Mouse (Mus musculus): Measurements from ENCODE around the gene Htr1b.

Gene Htr1b

DNA sequence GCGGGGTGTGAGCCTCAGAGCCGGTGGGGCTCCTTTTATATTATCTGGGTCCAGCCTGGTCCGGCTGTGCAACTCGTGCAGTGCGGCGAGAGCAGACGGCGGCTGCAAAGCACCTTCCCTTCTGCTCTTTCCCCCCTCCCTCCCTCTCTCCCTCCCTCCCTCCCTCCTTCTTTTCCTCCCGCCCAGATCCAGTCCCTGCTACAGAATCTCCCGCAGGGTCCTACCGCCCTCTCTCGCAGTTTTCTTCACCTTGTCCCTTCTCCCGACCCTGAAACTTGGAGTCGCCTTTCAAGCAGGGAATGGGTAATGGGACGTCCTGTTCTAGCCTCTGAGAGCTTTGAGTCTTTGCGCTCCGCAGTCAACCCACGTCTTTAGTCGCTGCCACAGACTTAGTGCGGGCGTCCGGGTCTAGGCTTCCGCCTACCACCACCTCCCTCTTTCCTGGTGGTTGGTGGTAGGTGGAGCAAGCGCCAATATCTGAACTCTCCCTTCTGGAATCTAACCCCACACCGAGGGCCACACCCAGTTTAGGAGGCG lies at the start of gene Htr1b:
Htr1b (minus strand) TSS at position 392 of the 537 bp plus-strand sequence.
- DNase-seq: no peak

DNA sequence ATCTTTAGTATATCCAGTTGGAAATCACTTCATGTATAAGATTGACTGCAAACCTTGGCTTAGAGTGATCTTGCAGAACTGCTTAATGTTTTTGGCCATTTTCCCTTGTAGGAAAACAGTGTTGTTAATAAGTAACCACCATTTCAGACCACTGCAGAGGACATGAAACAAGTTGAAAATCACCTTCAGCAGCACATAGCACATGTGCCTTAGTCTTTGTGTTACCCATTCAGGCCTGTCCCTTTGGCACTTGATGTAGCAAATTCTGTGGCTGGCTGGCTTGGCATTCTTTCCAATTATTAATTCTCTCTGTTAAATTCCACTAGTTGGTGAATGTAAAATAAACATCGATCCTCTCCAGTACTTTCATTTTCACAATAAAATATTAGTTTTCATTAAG lies 43.1 kb upstream of the Htr1b start:
- DNase-seq: no peak

DNA sequence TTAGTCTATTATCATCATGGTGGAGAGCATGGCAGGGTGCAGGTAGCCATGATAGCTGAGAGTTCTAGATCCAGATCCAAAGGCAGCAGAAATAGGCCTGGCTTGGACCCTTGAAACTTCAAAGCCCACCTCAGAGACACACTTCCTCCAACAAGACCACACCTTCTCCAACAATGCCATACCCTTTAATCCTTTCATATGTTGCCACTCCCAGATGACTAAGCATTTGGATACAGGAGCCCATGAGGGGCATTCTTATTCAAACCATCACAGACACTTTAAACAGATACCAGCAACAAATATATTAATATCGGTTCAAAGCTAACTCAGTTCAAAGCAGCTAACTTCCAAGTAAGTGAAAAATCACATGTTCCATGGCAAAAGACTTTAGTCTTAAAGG lies 3.9 kb upstream of the Htr1b start:
- no peak for DNase-seq

DNA sequence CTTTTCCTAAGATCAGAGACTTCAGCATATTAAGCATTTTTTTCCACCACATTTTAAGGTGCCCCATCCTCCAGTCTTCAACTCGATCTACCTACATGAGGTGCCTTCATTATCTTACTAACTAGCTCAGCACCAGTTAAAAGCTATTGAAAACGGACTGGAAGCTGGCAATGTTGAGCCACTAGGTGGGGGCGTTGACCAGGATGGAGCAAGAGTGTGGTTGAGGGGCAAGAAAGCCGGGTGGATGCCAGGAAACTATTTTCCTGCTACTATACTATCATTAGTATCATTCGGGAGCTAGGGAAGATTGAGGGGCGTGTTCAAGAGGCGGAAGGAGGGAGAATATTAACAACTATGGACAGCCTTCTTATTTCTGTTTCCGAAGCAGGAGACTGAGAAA lies 1.5 kb upstream of the Htr1b start:
- DNase-seq: no peak

DNA sequence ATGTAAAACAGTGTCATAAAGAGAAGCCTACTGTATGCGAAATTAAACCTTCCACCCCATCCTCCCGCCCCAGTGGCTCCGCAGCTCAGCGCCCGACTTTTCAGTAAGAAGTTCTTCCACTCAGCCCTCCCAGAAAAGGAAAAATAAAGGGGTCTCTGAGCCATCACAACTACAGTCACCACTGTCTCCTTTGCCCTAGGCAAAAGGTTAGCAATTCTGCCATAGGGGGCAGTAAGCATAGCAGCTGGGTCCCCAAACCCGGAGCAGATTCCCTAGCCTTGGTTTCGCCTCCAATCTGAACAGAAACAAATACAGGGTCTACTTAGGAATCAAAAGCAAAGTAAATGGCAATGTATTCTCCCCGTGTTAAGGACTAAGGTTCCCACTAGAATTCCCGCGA lies 535 bp upstream of the Htr1b start:
- no peak for DNase-seq

DNA sequence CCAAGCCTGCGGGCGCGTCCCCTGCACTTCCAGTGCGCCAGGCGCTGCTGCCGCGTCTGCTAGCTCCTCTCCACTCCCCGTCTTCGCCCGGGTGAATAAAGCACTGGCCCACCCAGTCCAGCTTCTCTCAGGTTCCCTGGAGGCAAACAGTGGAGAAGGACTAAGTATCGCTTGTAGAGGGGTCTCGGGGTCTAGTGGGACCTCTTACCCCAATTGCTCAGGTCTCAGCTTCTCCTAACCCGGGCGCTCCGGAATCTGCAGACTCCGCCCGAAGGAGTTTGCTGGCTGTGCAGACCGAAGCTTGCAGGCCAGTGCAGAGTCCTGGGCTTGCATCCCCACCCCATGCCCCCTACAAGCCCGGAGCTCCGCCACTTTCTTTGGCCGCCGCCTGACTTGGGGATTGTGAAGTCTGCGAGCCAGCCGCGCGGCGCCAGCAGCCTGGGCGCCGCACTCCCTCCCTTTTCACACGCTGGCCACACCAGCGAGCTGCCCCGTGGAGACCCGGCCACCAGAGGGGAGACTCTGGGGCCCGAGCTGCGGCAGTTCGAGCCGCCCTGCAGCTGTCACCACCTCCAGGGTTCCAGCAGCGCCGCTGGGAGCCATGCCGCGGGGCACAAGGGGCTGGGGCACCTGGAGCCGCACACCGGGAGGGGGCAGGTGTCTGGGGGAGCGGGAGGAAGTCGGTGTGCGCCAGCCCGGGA lies 742 bp downstream of the Htr1b start:
- no peak for DNase-seq

DNA sequence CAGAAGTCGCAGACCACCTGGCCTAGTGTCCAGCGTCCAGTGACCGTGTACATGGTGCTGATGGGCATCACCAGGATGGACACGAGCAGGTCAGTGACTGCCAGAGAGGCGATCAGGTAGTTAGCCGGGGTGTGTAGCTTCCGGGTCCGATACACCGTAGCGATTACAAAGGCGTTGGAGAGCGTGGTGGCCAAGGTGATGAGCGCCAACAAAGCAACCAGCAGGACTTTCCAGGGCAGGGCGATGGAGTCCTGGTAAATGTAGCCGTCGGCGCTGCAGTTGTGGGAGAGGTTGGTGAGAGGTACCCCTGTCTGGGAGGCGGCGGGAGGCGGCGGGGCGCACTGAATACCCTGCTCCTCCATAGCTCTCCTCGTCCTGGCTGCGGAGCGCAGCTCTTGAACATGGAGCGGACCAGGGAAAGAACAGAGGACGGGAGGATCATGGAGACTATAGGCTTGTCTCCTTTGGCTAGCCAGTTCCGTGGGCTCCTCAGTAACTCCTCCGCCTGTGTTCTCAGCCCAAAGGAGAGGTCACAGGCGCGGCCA lies 1.4 kb downstream of the Htr1b start:
- DNase-seq: no peak

DNA sequence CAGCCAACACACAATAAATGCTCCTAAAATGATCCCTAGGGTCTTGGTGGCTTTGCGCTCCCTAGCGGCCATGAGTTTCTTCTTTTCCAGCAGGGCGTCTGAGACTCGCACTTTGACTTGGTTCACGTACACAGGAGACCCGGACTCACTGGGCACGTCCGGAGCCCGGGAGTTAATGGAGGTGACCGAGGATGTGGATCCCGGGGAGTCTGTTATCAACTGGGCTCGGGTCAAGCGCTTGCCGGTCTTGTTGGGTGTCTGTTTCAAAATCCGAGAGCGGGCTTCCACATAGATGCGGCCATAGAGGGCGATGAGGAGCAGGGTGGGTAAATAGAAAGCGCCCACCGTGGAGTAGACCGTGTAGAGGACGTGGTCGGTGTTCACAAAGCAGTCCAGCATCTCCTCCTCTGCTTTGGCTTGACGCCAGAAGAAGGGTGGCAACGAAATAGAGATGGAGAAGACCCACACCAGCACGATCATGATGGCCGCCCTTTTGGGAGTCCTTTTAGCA lies 2.0 kb downstream of the Htr1b start:
- no peak for DNase-seq

DNA sequence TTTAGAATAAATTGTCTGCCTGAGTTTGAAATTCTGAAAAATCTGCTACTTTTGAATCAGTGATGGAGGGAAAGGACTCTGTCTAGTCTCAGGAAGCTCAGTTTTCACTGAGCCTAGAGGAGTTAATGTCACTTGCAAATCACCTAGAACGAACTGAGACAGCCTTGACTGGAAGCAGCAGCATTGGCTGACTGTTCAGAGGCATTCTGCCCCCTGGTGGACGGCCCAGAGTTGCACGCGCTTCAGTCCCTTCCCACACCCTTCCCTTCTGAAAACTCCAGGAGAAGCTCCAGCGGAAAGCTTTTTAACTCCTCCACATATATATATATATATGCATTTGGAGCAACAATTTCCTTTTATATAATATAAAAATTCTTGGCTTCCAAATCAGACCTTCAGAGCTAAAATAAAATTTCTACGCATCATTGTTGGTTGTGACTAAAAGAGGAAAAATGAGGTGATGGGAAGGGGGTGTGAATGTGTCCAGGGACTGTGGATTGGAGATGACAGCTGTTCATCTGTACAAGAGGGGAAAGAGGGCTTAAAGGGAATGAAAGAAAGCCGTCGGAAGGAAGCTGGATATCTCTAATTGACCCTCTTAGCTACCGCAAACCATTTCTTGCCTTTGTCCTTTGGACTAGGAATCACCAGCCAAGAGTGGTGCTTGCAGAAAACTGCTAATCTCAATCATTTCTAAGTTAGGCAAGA lies 6.6 kb downstream of the Htr1b start:
- DNase-seq: no peak

DNA sequence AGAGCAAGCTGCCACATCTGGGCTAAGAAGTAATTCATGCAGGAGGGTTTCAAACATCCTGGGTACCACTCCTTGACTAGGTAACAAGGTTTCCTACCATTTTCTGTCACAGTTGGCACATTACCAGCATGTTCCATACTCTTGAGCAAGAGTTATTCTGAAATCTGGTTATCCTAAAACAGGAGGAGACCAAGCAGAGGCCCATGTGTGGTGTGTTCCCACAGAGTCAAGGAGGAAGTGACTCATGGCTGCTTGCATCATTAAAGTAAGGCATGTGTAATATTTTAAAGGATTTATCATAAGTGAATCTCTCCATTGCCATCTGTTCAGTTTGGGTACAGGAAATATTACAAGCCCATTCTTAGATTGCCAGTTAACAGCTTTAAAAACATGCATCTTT lies 7.7 kb downstream of the Htr1b start:
- no peak for DNase-seq

DNA sequence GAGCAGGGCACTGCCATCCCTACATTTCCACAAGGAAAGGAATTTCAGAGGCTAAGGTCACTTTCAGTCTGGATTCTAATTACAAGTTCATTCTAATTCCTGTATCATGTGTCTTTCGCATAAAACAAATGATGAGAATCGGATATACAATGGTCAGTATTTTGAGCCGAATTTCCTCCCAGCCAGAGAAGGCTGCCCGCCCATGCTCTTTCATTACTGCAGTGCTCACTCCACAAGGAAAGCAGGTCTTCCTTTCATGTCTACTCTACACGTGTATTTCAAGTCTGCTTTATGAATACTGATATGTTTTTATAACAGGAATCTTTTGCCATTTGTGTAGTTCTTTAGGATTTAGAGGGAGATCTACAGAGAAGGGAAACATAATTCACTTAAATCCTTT lies 10.8 kb downstream of the Htr1b start:
- no peak for DNase-seq

DNA sequence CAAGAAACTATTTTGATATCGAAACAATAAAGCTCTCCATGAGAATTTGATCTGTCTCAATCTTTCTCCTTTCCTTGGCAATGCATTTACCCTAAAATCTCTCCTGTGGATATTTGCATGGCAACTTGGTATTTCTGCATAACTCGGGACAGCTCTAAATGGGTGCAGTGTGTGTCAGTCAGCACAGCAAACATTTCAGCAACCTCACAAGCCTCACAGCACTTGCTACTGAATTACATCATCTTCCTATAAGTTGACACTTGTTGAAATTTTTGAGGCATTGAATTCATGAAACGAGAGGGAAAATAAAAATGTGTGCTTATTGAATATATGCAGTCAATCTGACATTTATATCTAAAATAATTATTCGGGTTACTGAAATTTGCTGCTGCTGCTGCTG lies 22.6 kb downstream of the Htr1b start:
- no peak for DNase-seq
